Mouse (Mus musculus) lung, adult 2 months (tissue): Measurements from ENCODE around the gene Tceal3. TPM values are rescaled to one million over a fixed set of nuclear protein-coding genes. Genes with fewer than 3 reads are reported as not detected.
"Not testable (repeated sequence)": the region's sequence is repeated elsewhere in the genome, so short reads cannot be mapped to it uniquely, and the experiment has no call there.

Experiments
- DNase-seq: peaks from one replicate; pipeline ENCODE4 v3.0.0; 2022
- H3K4me1 ChIP-seq: fragments of 200-500 bp; 2 replicates; pipeline ENCODE4 v1.6.1; 2011; ENCODE audit warnings: low read length; ENCODE audit not compliant: control insufficient read depth, insufficient read depth
- H3K4me3 ChIP-seq: fragments of 200-500 bp; replicated peaks from 2 replicates; pipeline ENCODE3; 2011; ENCODE audit warnings: low read depth, mild to moderate bottlenecking, control low read depth, low read length; ENCODE audit errors: extremely low read depth
- CTCF ChIP-seq: fragments of 200-500 bp; IDR thresholded peaks from 2 replicates; pipeline ENCODE4 v1.5.1; 2011; ENCODE audit warnings: mild to moderate bottlenecking, low read length, control low read depth; ENCODE audit not compliant: insufficient read depth
- POLR2A ChIP-seq: fragments of 200-500 bp; IDR thresholded peaks from 2 replicates; pipeline ENCODE4 v1.6.1; 2011; ENCODE audit warnings: low read depth, mild to moderate bottlenecking, control low read depth, low read length, borderline replicate concordance; ENCODE audit errors: extremely low read depth
- WGBS: fragments of 180-500 bp; shearing (Covaris S2); methylation state at CpG from one replicate; pipeline ENCODE4 v1.1.7; 2018; 5-methylcytosine and 5-hydroxymethylcytosine counted together
- polyA plus RNA-seq: library from polyadenylated mRNA; depleted of rRNA; stranded (reverse); fragments of >200 nt; gene quantifications from 2 replicates; pipeline ENCODE4 v1.2.3, GENCODE M21; 2012

Tceal3 gene
- polyA plus RNA-seq, 1 experiment = 0.78 TPM

- TF ChIP-seq CTCF (0 out of 2 replicates have a peak, but pooled peaks have one; percentile 31), POLR2A (no peak)
- H3K4me3 ChIP-seq = no peak overlapping the region
- no peaks in the 10 kb centered on the region for H3K4me1 ChIP-seq
- DNase-seq = peak; percentile 25
- WGBS = 51% methylated on average over 9 of the region's 9 CpGs
Measured at GRCm38 (mm10) chrX:136624905-136625569, 34.4 kb downstream of the Tceal3 start.

GRCm38 (mm10) chrX:136625959-136626358 lies 35.3 kb downstream of the Tceal3 start:
- H3K4me1 ChIP-seq = no peaks in the 10 kb centered on the region
- no peak overlapping the region for H3K4me3 ChIP-seq
- TF ChIP-seq CTCF = no peak
- TF ChIP-seq POLR2A = no peak
- WGBS = 63% methylated on average over 4 of the region's 4 CpGs
- no peak for DNase-seq

GRCm38 (mm10) chrX:136635116-136635515 lies 44.5 kb downstream of the Tceal3 start:
- H3K4me1 ChIP-seq = no peaks in the 10 kb centered on the region
- DNase-seq = no peak
- no peak for TF ChIP-seq POLR2A
- no peak overlapping the region for H3K4me3 ChIP-seq
- WGBS = 75% methylated on average over 4 of the region's 4 CpGs

- WGBS = 29% methylated on average over 6 of the region's 6 CpGs
Measured at GRCm38 (mm10) chrX:136639754-136640153, 49.1 kb downstream of the Tceal3 start.

GRCm38 (mm10) chrX:136645857-136646256 lies 55.2 kb downstream of the Tceal3 start:
- H3K4me3 ChIP-seq = not testable (repeated sequence)
- 31% methylated on average over 3 of the region's 3 CpGs for WGBS

More at GRCm38 (mm10) chrX:136639754-136640153, 49.1 kb downstream of the Tceal3 start:
- peak; percentile 3 for DNase-seq
- Histone ChIP-seq H3K4me3 (no peak overlapping the region), H3K4me1 (no peaks in the 10 kb centered on the region)
- TF ChIP-seq CTCF (no peak), POLR2A (no peak)

GRCm38 (mm10) chrX:136666281-136666706 lies 75.7 kb downstream of the Tceal3 start:
- no peaks in the 10 kb centered on the region for H3K4me1 ChIP-seq
- TF ChIP-seq CTCF = no peak
- no peak for TF ChIP-seq POLR2A
- H3K4me3 ChIP-seq = peak overlapping the region; percentile 32
- DNase-seq = no peak
- WGBS = 47% methylated on average over 20 of the region's 20 CpGs

More at GRCm38 (mm10) chrX:136645857-136646256, 55.2 kb downstream of the Tceal3 start:
- H3K4me1 ChIP-seq, DNase-seq: not testable (repeated sequence)

- H3K4me1 ChIP-seq, DNase-seq, H3K4me3 ChIP-seq: not testable (repeated sequence)
- 28% methylated on average over 24 of the region's 24 CpGs for WGBS
Measured at GRCm38 (mm10) chrX:136666762-136667464, 76.3 kb downstream of the Tceal3 start.

- TF ChIP-seq POLR2A (no peak), CTCF (no peak)
- WGBS = 62% methylated on average over 2 of the region's 2 CpGs
- H3K4me3 ChIP-seq = no peak overlapping the region
- H3K4me1 ChIP-seq = no peaks in the 10 kb centered on the region
- no peak for DNase-seq
Measured at GRCm38 (mm10) chrX:136668794-136669193, 78.2 kb downstream of the Tceal3 start.

- no peaks in the 10 kb centered on the region for H3K4me1 ChIP-seq
- 44% methylated on average over 3 of the region's 3 CpGs for WGBS
- DNase-seq = no peak
- H3K4me3 ChIP-seq = no peak overlapping the region
- TF ChIP-seq CTCF (no peak), POLR2A (no peak)
Measured at GRCm38 (mm10) chrX:136680989-136681388, 90.3 kb downstream of the Tceal3 start.

GRCm38 (mm10) chrX:136691606-136692293 lies 101.1 kb downstream of the Tceal3 start:
- H3K4me3 ChIP-seq, H3K4me1 ChIP-seq, DNase-seq: not testable (repeated sequence)
- 53% methylated on average over 3 of the region's 3 CpGs for WGBS
